Mouse (Mus musculus) intestine, embryonic 14.5 days (tissue): ENCODE results near the gene Ciapin1. TPM values are rescaled to one million over a fixed set of nuclear protein-coding genes. Genes with fewer than 3 reads are reported as not detected.

Experiments used
- ATAC-seq: fragments of 200-750 bp; cut with Nextera tagmentation; replicated peaks from 2 replicates; pipeline ENCODE4 v1.8.0; 2017; ENCODE audit warnings: low read depth, moderate number of reproducible peaks, moderate TSS enrichment, moderate library complexity; ENCODE audit not compliant: low FRiP score, low TSS enrichment
- DNase-seq: peaks from one replicate; pipeline ENCODE4 v3.0.0-alpha.2; 2018; ENCODE audit warnings: low spot score
- H3K27ac ChIP-seq: fragments of 300-500 bp; sonication (generic); 2 replicates; pipeline ENCODE4 v1.5.1; 2014; ENCODE audit warnings: low read depth, mild to moderate bottlenecking, control low read depth
- H3K27me3 ChIP-seq: fragments of 300-500 bp; sonication (generic); replicated peaks from 2 replicates; pipeline ENCODE4 v1.6.1; 2014; ENCODE audit warnings: low read length, control low read depth; ENCODE audit not compliant: control insufficient read depth, insufficient read depth
- H3K36me3 ChIP-seq: fragments of 300-500 bp; sonication (generic); 2 replicates; pipeline ENCODE4 v1.6.1; 2014; ENCODE audit warnings: low read length, control low read depth; ENCODE audit not compliant: control insufficient read depth, insufficient read depth
- H3K4me1 ChIP-seq: fragments of 300-500 bp; sonication (generic); replicated peaks from 2 replicates; pipeline ENCODE4 v1.6.1; 2014; ENCODE audit warnings: low read length, control low read depth, mixed read lengths; ENCODE audit not compliant: control insufficient read depth, insufficient read depth
- H3K4me2 ChIP-seq: fragments of 300-500 bp; sonication (generic); 2 replicates; pipeline ENCODE4 v1.6.1; 2014; ENCODE audit warnings: low read length
- H3K4me3 ChIP-seq: fragments of 300-500 bp; sonication (generic); 2 replicates; pipeline ENCODE4 v1.5.1; 2014; ENCODE audit warnings: low read depth, low read length, control low read depth, mixed read lengths
- H3K9ac ChIP-seq: fragments of 300-500 bp; sonication (generic); 2 replicates; pipeline ENCODE4 v1.6.1; 2014; ENCODE audit warnings: mild to moderate bottlenecking, low read length
- H3K9me3 ChIP-seq: fragments of 300-500 bp; sonication (generic); 2 replicates; pipeline ENCODE4 v1.6.1; 2016; ENCODE audit warnings: low read length, control low read depth; ENCODE audit not compliant: control insufficient read depth
- WGBS: fragments of 180-500 bp; shearing (Covaris S2); extraction: QIAGEN DNeasy Blood & Tissue Kit; methylation state at CpG from one replicate; pipeline ENCODE4 v1.1.7; 2014; 5-methylcytosine and 5-hydroxymethylcytosine counted together
- polyA plus RNA-seq: library from polyadenylated mRNA; unstranded; fragments of >200 nt; fragmentation: Nextera tagmentation; extraction: Ambion mirVana; gene quantifications from 2 replicates; pipeline ENCODE4 v1.2.1, GENCODE M21; 2014

Gene Ciapin1
- polyA plus RNA-seq, 1 experiment from 2014 or later, result 94.9 TPM

- no peak overlapping the region for H3K4me2 ChIP-seq
- no peak overlapping the region for H3K27ac ChIP-seq
- 55% methylated on average over 7 of the region's 7 CpGs for WGBS
- no peaks in the 10 kb centered on the region for H3K27me3 ChIP-seq
- DNase-seq (no peak), ATAC-seq (no peak)
- no peaks in the 10 kb centered on the region for H3K9me3 ChIP-seq
- H3K36me3 ChIP-seq, result no peaks in the 10 kb centered on the region
- no peak overlapping the region for H3K4me3 ChIP-seq
- H3K4me1 ChIP-seq, result no peaks in the 10 kb centered on the region
- H3K9ac ChIP-seq, result no peak overlapping the region
Observed at GRCm38 (mm10) chr8:94807506-94807905, 30.7 kb downstream of the Ciapin1 start.

- H3K4me2 ChIP-seq, result no peak overlapping the region
Observed at GRCm38 (mm10) chr8:94805811-94806210, 32.3 kb downstream of the Ciapin1 start.

GRCm38 (mm10) chr8:94804546-94805340, 33.4 kb downstream of the Ciapin1 start:
- Histone ChIP-seq H3K27me3 (no peaks in the 10 kb centered on the region), H3K36me3 (no peaks in the 10 kb centered on the region), H3K27ac (no peak overlapping the region), H3K9ac (no peak overlapping the region), H3K4me3 (no peak overlapping the region), H3K9me3 (no peaks in the 10 kb centered on the region), H3K4me1 (no peaks in the 10 kb centered on the region), H3K4me2 (no peak overlapping the region)
- WGBS, result 67% methylated on average over 10 of the region's 10 CpGs
- DNase-seq (no peak), ATAC-seq (no peak)

More at GRCm38 (mm10) chr8:94805811-94806210, 32.3 kb downstream of the Ciapin1 start:
- Histone ChIP-seq H3K4me1 (no peaks in the 10 kb centered on the region), H3K27ac (no peak overlapping the region), H3K4me3 (no peak overlapping the region), H3K9ac (no peak overlapping the region), H3K9me3 (no peaks in the 10 kb centered on the region), H3K36me3 (no peaks in the 10 kb centered on the region), H3K27me3 (no peaks in the 10 kb centered on the region)
- WGBS, result 79% methylated on average over 4 of the region's 4 CpGs
- DNase-seq (no peak), ATAC-seq (no peak)

GRCm38 (mm10) chr8:94803551-94803950, 34.6 kb downstream of the Ciapin1 start:
- Histone ChIP-seq H3K27ac (no peak overlapping the region), H3K9me3 (no peaks in the 10 kb centered on the region), H3K9ac (no peak overlapping the region), H3K4me2 (no peak overlapping the region), H3K36me3 (no peaks in the 10 kb centered on the region), H3K4me3 (no peak overlapping the region), H3K4me1 (no peaks in the 10 kb centered on the region), H3K27me3 (no peaks in the 10 kb centered on the region)
- ATAC-seq, result no peak
- no peak for DNase-seq
- WGBS, result 71% methylated on average over 6 of the region's 6 CpGs

- DNase-seq (no peak), ATAC-seq (no peak)
- no peaks in the 10 kb centered on the region for H3K4me1 ChIP-seq
- no peak overlapping the region for H3K9ac ChIP-seq
- H3K4me2 ChIP-seq, result no peak overlapping the region
- no peak overlapping the region for H3K27ac ChIP-seq
- H3K36me3 ChIP-seq, result no peaks in the 10 kb centered on the region
- 59% methylated on average over 4 of the region's 4 CpGs for WGBS
- H3K9me3 ChIP-seq, result no peaks in the 10 kb centered on the region
- H3K27me3 ChIP-seq, result no peaks in the 10 kb centered on the region
- no peak overlapping the region for H3K4me3 ChIP-seq
Observed at GRCm38 (mm10) chr8:94802375-94802774, 35.8 kb downstream of the Ciapin1 start.

- WGBS, result 41% methylated on average over 14 of the region's 14 CpGs
- Histone ChIP-seq H3K27ac (no peak overlapping the region), H3K9me3 (no peaks in the 10 kb centered on the region), H3K4me3 (no peak overlapping the region), H3K36me3 (no peaks in the 10 kb centered on the region), H3K9ac (no peak overlapping the region), H3K27me3 (no peaks in the 10 kb centered on the region), H3K4me1 (no peaks in the 10 kb centered on the region), H3K4me2 (no peak overlapping the region)
- DNase-seq (no peak), ATAC-seq (no peak)
Observed at GRCm38 (mm10) chr8:94801293-94802095, 36.7 kb downstream of the Ciapin1 start.

GRCm38 (mm10) chr8:94800278-94800968, 37.7 kb downstream of the Ciapin1 start:
- no peak overlapping the region for H3K4me3 ChIP-seq
- DNase-seq (peak; percentile 76), ATAC-seq (no peak)
- no peak overlapping the region for H3K4me2 ChIP-seq
- H3K9me3 ChIP-seq, result no peaks in the 10 kb centered on the region
- H3K9ac ChIP-seq, result no peak overlapping the region
- H3K27me3 ChIP-seq, result no peaks in the 10 kb centered on the region
- no peaks in the 10 kb centered on the region for H3K36me3 ChIP-seq
- no peak overlapping the region for H3K27ac ChIP-seq
- WGBS, result 63% methylated on average over 7 of the region's 7 CpGs
- no peaks in the 10 kb centered on the region for H3K4me1 ChIP-seq

GRCm38 (mm10) chr8:94794782-94795181, 43.4 kb downstream of the Ciapin1 start:
- no peak overlapping the region for H3K27ac ChIP-seq
- 98% methylated on average over 2 of the region's 2 CpGs for WGBS
- H3K4me3 ChIP-seq, result no peak overlapping the region
- ATAC-seq (no peak), DNase-seq (no peak)
- no peak overlapping the region for H3K9ac ChIP-seq
- H3K27me3 ChIP-seq, result no peaks in the 10 kb centered on the region
- H3K36me3 ChIP-seq, result no peaks in the 10 kb centered on the region
- H3K4me2 ChIP-seq, result no peak overlapping the region
- no peaks in the 10 kb centered on the region for H3K4me1 ChIP-seq
- no peaks in the 10 kb centered on the region for H3K9me3 ChIP-seq
